Mouse (Mus musculus): ENCODE measurements around the gene Orc3. TPM values are rescaled to one million over a fixed set of nuclear protein-coding genes. Genes with fewer than 3 reads are reported as not detected.

Gene Orc3
- total and polyA plus RNA-seq, 3 experiments: 17.1 to 34.3 (median 28.5) TPM

DNA sequence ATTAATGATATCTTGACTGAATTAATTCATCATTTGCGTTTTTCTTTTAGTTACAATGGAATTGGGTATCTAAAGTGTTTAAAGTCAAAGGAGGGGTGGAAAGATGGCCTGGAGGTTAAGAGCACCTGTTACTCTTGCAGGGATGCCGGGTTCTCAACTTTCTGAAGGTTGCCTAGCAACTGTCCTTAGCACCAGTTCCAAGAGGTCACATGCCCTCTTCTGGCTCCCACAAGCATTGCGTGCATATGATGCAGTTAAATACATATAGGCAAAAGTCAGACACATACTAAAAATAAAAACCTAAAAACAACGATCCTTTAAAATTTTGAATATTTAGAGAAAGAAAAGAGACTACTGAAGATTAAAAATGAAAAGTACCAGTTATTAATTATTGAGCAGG lies 53.8 kb downstream of the Orc3 start:
- Histone ChIP-seq H3K79me2 (replicated peaks; ENCODE audit: control insufficient read depth, insufficient read depth, low read length) (peaks cover 2% of the 10 kb centered on the region; the same call in 1 of the 2 replicates), H3K4me3 (no peak overlapping the region), H3K27me3 (ENCODE audit: control insufficient read depth, insufficient read depth, low read length) (no peaks in the 10 kb centered on the region), H3K9ac (ENCODE audit: low read depth, low read length) (no peak overlapping the region), H3K4me1 (ENCODE audit: control insufficient read depth, insufficient read depth, low read length) (peaks cover 12% of the 10 kb centered on the region), H3K36me3 (ENCODE audit: control insufficient read depth, insufficient read depth, low read length) (peaks cover 43% of the 10 kb centered on the region), H3K27ac (no peak overlapping the region)
- WGBS: 57% methylated on average over 4 of the region's 4 CpGs
- no peak for DNase-seq
- intact Hi-C loops (cut with DNase I): no loop called here
- TF ChIP-seq CTCF (IDR thresholded peaks at IDR 0.05): peak; percentile 69
- TF ChIP-seq EP300 (IDR thresholded peaks at IDR 0.05; ENCODE audit: insufficient read depth, low read depth, low read length): no peak
- TF ChIP-seq POLR2A (IDR thresholded peaks at IDR 0.05; ENCODE audit: insufficient read depth, low read depth, low read length): no peak

DNA sequence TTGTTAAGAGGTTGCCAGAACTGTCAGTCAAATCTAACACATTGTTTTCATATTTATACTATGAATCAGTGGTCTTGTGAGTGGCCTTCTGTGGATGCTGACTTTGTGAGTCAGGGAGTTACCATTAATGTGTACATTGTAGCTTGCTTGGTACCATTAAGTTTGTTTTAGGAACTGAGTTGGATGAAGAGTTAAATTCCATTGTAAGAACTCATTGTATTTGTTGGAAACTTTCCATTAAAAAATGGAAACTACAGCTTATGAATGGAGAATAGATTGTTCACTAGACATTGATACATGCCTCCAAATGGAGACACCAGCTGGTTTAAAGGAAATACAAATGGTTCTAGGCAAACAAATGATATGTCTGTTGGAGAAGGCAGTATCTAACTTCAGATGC lies 58.6 kb downstream of the Orc3 start:
- Histone ChIP-seq H3K4me1 (ENCODE audit: control insufficient read depth, insufficient read depth, low read length) (peaks cover 22% of the 10 kb centered on the region), H3K27ac (peak overlapping the region; percentile 67), H3K4me3 (no peak overlapping the region), H3K9ac (ENCODE audit: low read depth, low read length) (no peak overlapping the region), H3K27me3 (ENCODE audit: control insufficient read depth, insufficient read depth, low read length) (no peaks in the 10 kb centered on the region), H3K79me2 (replicated peaks; ENCODE audit: control insufficient read depth, insufficient read depth, low read length) (peaks cover 6% of the 10 kb centered on the region), H3K36me3 (ENCODE audit: control insufficient read depth, insufficient read depth, low read length) (peaks cover 55% of the 10 kb centered on the region)
- intact Hi-C loops (cut with DNase I): loop anchor here (10.0 kb wide), 2 partner anchors 329 to 1241 kb away; partner anchors contain the start of genes Rngtt and Zfp292
- no peak for TF ChIP-seq POLR2A (IDR thresholded peaks at IDR 0.05; ENCODE audit: insufficient read depth, low read depth, low read length)
- TF ChIP-seq CTCF (IDR thresholded peaks at IDR 0.05): no peak
- TF ChIP-seq EP300 (IDR thresholded peaks at IDR 0.05; ENCODE audit: insufficient read depth, low read depth, low read length): no peak
- no peak for DNase-seq

DNA sequence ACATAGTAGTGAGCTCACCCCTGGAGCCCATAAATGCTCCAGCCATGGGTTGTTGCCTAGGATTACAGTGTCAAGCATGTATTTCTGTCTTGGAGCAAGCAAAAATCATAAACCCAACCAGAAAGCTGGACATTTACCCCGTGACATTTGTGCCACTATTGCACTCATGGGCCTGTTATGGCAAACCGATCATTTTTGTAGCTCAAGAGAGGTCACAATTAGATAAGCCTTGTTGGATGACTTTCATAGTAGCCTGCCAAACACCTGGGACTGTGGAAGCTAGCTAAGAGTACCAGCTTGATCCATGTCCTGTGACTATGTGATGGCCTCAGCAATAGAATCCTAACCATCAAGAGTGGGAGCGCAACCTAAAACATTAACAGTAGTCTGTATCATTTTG lies 59.1 kb downstream of the Orc3 start:
- WGBS: 61% methylated on average over 3 of the region's 3 CpGs
- Histone ChIP-seq H3K36me3 (ENCODE audit: control insufficient read depth, insufficient read depth, low read length) (peaks cover 55% of the 10 kb centered on the region), H3K9ac (ENCODE audit: low read depth, low read length) (no peak overlapping the region), H3K79me2 (replicated peaks; ENCODE audit: control insufficient read depth, insufficient read depth, low read length) (peaks cover 7% of the 10 kb centered on the region), H3K4me3 (no peak overlapping the region), H3K27ac (peak overlapping the region; percentile 67), H3K27me3 (ENCODE audit: control insufficient read depth, insufficient read depth, low read length) (no peaks in the 10 kb centered on the region), H3K4me1 (ENCODE audit: control insufficient read depth, insufficient read depth, low read length) (peaks cover 22% of the 10 kb centered on the region)
- peak in 1 of 2 experiments; percentile 31 for DNase-seq
- intact Hi-C loops (cut with DNase I): loop anchor here (10.0 kb wide), 2 partner anchors 329 to 1241 kb away; partner anchors contain the start of genes Rngtt and Zfp292
- TF ChIP-seq EP300 (IDR thresholded peaks at IDR 0.05; ENCODE audit: insufficient read depth, low read depth, low read length) (no peak), POLR2A (IDR thresholded peaks at IDR 0.05; ENCODE audit: insufficient read depth, low read depth, low read length) (no peak), CTCF (IDR thresholded peaks at IDR 0.05) (no peak)

- no peak overlapping the region; the same call in 1 of the 2 replicates for H3K27ac ChIP-seq
- H3K79me2 ChIP-seq (replicated peaks; ENCODE audit: control insufficient read depth, insufficient read depth, low read length): peaks cover 7% of the 10 kb centered on the region
- intact Hi-C loops (cut with DNase I): loop anchor here (5.0 to 10.0 kb wide), 3 partner anchors 133 to 1240 kb away; partner anchors contain the start of genes Rngtt, Slc35a1 and Zfp292
- no peak overlapping the region for H3K4me3 ChIP-seq
- DNase-seq: no peak
- H3K27me3 ChIP-seq (ENCODE audit: control insufficient read depth, insufficient read depth, low read length): no peaks in the 10 kb centered on the region
- no peak overlapping the region for H3K9ac ChIP-seq (ENCODE audit: low read depth, low read length)
- WGBS: 51% methylated on average over 1 of the region's 1 CpGs
- TF ChIP-seq CTCF (IDR thresholded peaks at IDR 0.05) (no peak), EP300 (IDR thresholded peaks at IDR 0.05; ENCODE audit: insufficient read depth, low read depth, low read length) (no peak), POLR2A (IDR thresholded peaks at IDR 0.05; ENCODE audit: insufficient read depth, low read depth, low read length) (no peak)
- peaks cover 52% of the 10 kb centered on the region for H3K36me3 ChIP-seq (ENCODE audit: control insufficient read depth, insufficient read depth, low read length)
- peaks cover 22% of the 10 kb centered on the region for H3K4me1 ChIP-seq (ENCODE audit: control insufficient read depth, insufficient read depth, low read length)
Observed at GRCm38 (mm10) chr4:34554596-34554995, 60.1 kb downstream of the Orc3 start.

- peaks cover 15% of the 10 kb centered on the region for H3K4me1 ChIP-seq (ENCODE audit: control insufficient read depth, insufficient read depth, low read length)
- DNase-seq: no peak
- H3K36me3 ChIP-seq (ENCODE audit: control insufficient read depth, insufficient read depth, low read length): peaks cover 30% of the 10 kb centered on the region
- peak overlapping the region; percentile 92 for H3K27ac ChIP-seq
- TF ChIP-seq EP300 (IDR thresholded peaks at IDR 0.05; ENCODE audit: insufficient read depth, low read depth, low read length): no peak
- TF ChIP-seq POLR2A (IDR thresholded peaks at IDR 0.05; ENCODE audit: insufficient read depth, low read depth, low read length): no peak
- TF ChIP-seq CTCF (IDR thresholded peaks at IDR 0.05): no peak
- H3K79me2 ChIP-seq (replicated peaks; ENCODE audit: control insufficient read depth, insufficient read depth, low read length): peaks cover 6% of the 10 kb centered on the region
- no peaks in the 10 kb centered on the region for H3K27me3 ChIP-seq (ENCODE audit: control insufficient read depth, insufficient read depth, low read length)
- intact Hi-C loops (cut with DNase I): loop anchor here (2.0 to 10.0 kb wide), 4 partner anchors 63 to 1237 kb away; partner anchors contain the start of genes Orc3, Rars2, Rngtt and Slc35a1
- 4% methylated on average over 3 of the region's 3 CpGs for WGBS
- H3K9ac ChIP-seq (ENCODE audit: low read depth, low read length): peak overlapping the region; percentile 51; the same call in 1 of the 2 replicates
- H3K4me3 ChIP-seq: peak overlapping the region; percentile 81
Observed at GRCm38 (mm10) chr4:34551966-34552365, 62.8 kb downstream of the Orc3 start.

- no peaks in the 10 kb centered on the region for H3K27me3 ChIP-seq (ENCODE audit: control insufficient read depth, insufficient read depth, low read length)
- under 1% methylated on average over 49 of the region's 50 CpGs for WGBS
Observed at GRCm38 (mm10) chr4:34551098-34551809, 63.5 kb downstream of the Orc3 start.

More at GRCm38 (mm10) chr4:34551098-34551809, 63.5 kb downstream of the Orc3 start:
- Histone ChIP-seq H3K4me1 (ENCODE audit: control insufficient read depth, insufficient read depth, low read length) (peaks cover 11% of the 10 kb centered on the region), H3K36me3 (ENCODE audit: control insufficient read depth, insufficient read depth, low read length) (peaks cover 23% of the 10 kb centered on the region), H3K79me2 (replicated peaks; ENCODE audit: control insufficient read depth, insufficient read depth, low read length) (peaks cover 6% of the 10 kb centered on the region), H3K27ac (peak overlapping the region; percentile 92), H3K4me3 (peak overlapping the region; percentile 81), H3K9ac (ENCODE audit: low read depth, low read length) (peak overlapping the region; percentile 89)
- no peak for TF ChIP-seq CTCF (IDR thresholded peaks at IDR 0.05)
- no peak for TF ChIP-seq POLR2A (IDR thresholded peaks at IDR 0.05; ENCODE audit: insufficient read depth, low read depth, low read length)
- intact Hi-C loops (cut with DNase I): loop anchor here (2.0 to 10.0 kb wide), 4 partner anchors 64 to 1236 kb away; partner anchors contain the start of genes Orc3, Rars2, Rngtt and Slc35a1
- peak; percentile 55 to 63 for DNase-seq
